Mouse (Mus musculus) cerebellum, adult 2 months (tissue): ENCODE measurements around the gene Chchd6.

Experiments
- CTCF ChIP-seq: fragments of 200-500 bp; IDR thresholded peaks from 2 replicates; pipeline ENCODE4 v1.5.1; 2011; ENCODE audit warnings: low read depth, mild to moderate bottlenecking, control low read depth, low read length, moderate library complexity, borderline replicate concordance; ENCODE audit not compliant: insufficient read depth
- POLR2A ChIP-seq: fragments of 200-500 bp; IDR thresholded peaks from 2 replicates; pipeline ENCODE4 v1.6.1; 2011; ENCODE audit warnings: low read length, control low read depth, borderline replicate concordance; ENCODE audit not compliant: insufficient read depth

GRCm38 (mm10) chr6:89378264-89378663 is 217.2 kb downstream of the Chchd6 start:
- TF ChIP-seq CTCF (no peak), POLR2A (no peak)
